ENCODE assay signal across 12 mouse cellular contexts in the genomic region with DNA sequence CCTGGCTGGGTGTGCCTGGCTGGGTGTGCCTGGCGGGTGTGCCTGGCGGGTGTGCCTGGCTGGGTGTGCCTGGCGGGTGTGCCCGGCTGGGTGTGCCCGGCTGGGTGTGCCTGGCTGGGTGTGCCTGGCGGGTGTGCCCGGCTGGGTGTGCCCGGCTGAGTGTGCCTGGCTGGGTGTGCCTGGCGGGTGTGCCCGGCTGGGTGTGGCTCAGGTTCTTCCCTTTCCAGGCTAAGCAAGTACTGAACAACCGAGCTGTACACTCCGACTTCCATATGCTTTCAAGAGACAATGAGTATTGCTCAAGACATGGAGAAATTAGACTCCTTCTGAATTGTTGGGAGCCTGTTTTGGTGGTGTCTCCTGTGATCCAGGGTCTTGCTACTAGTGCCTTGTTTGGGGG.
"Had no signal": no experiment of that assay in that cellular context is flagged by ENCODE, and none has a peak within 500 bp of the region (broad histone marks: within the 10 kb centered on the region; RNA-seq: fewer than 3 reads in every experiment).

No protein-coding gene starts in this region.

- H3K9ac ChIP-seq: limb, embryonic 13.5 days; midbrain, embryonic 12.5 days; neural tube, embryonic 13.5 days; stomach, embryonic 15.5 days had no signal

- H3K4me2 ChIP-seq: limb, embryonic 13.5 days; midbrain, embryonic 12.5 days; neural tube, embryonic 13.5 days; stomach, embryonic 15.5 days had no signal

- H3K27me3 ChIP-seq: limb, embryonic 13.5 days; midbrain, embryonic 12.5 days; neural tube, embryonic 13.5 days; stomach, embryonic 15.5 days had no signal

- ATAC-seq: midbrain, embryonic 16.5 days had no signal

- DNase-seq: kidney, postnatal 10 days; kidney, postnatal 4 days; left cerebral cortex, postnatal 4 days; lung, adult 18-20 months; retina, postnatal 1 day; thymus, adult 2 months; thymus, postnatal 25 days had no signal

- H3K4me3 ChIP-seq: limb, embryonic 13.5 days; midbrain, embryonic 12.5 days; neural tube, embryonic 13.5 days; stomach, embryonic 15.5 days had no signal

- H3K27ac ChIP-seq: limb, embryonic 13.5 days; midbrain, embryonic 12.5 days; neural tube, embryonic 13.5 days had no signal

- H3K9me3 ChIP-seq: limb, embryonic 13.5 days; midbrain, embryonic 12.5 days; neural tube, embryonic 13.5 days; stomach, embryonic 15.5 days had no signal
